Mouse (Mus musculus) skeletal muscle tissue, adult 2 months (tissue): Measurements from ENCODE around the gene Cd2bp2.
"Not testable (repeated sequence)": the region's sequence is repeated elsewhere in the genome, so short reads cannot be mapped to it uniquely, and the experiment has no call there.

Experiments used
- DNase-seq: peaks from one replicate; pipeline ENCODE4 v3.0.0-alpha.2; 2012; ENCODE audit warnings: low read depth, low spot score

Cd2bp2 gene

GRCm38 (mm10) chr7:127190672-127191071, 5.2 kb downstream of the Cd2bp2 start:
- DNase-seq: no peak

- no peak for DNase-seq
Observed at GRCm38 (mm10) chr7:127188305-127189276, 7.3 kb downstream of the Cd2bp2 start.

GRCm38 (mm10) chr7:127187351-127187750, 8.5 kb downstream of the Cd2bp2 start:
- DNase-seq: no peak

- no peak for DNase-seq
Observed at GRCm38 (mm10) chr7:127185601-127186000, 10.2 kb downstream of the Cd2bp2 start.

- DNase-seq: no peak
Observed at GRCm38 (mm10) chr7:127184720-127185119, 11.1 kb downstream of the Cd2bp2 start.

GRCm38 (mm10) chr7:127183828-127184227, 12.0 kb downstream of the Cd2bp2 start:
- no peak for DNase-seq

GRCm38 (mm10) chr7:127183345-127183744, 12.5 kb downstream of the Cd2bp2 start:
- no peak for DNase-seq

- DNase-seq: not testable (repeated sequence)
Observed at GRCm38 (mm10) chr7:127181724-127182123, 14.1 kb downstream of the Cd2bp2 start.

- no peak for DNase-seq
Observed at GRCm38 (mm10) chr7:127180783-127181182, 15.1 kb downstream of the Cd2bp2 start.

- no peak for DNase-seq
Observed at GRCm38 (mm10) chr7:127176937-127177336, 18.9 kb downstream of the Cd2bp2 start.

GRCm38 (mm10) chr7:127166501-127166900, 29.3 kb downstream of the Cd2bp2 start:
- no peak for DNase-seq

GRCm38 (mm10) chr7:127165607-127166493, 30.0 kb downstream of the Cd2bp2 start:
- DNase-seq: no peak

- no peak for DNase-seq
Observed at GRCm38 (mm10) chr7:127164002-127164401, 31.8 kb downstream of the Cd2bp2 start.

- DNase-seq: no peak
Observed at GRCm38 (mm10) chr7:127162546-127162945, 33.3 kb downstream of the Cd2bp2 start.

GRCm38 (mm10) chr7:127157548-127157947, 38.3 kb downstream of the Cd2bp2 start:
- no peak for DNase-seq

- no peak for DNase-seq
Observed at GRCm38 (mm10) chr7:127153477-127153876, 42.4 kb downstream of the Cd2bp2 start.

- DNase-seq: no peak
Observed at GRCm38 (mm10) chr7:127152464-127152863, 43.4 kb downstream of the Cd2bp2 start.

- DNase-seq: no peak
Observed at GRCm38 (mm10) chr7:127147901-127148300, 47.9 kb downstream of the Cd2bp2 start.

GRCm38 (mm10) chr7:127146267-127146603, 49.6 kb downstream of the Cd2bp2 start:
- no peak for DNase-seq

GRCm38 (mm10) chr7:127145387-127146266, 50.2 kb downstream of the Cd2bp2 start:
- no peak for DNase-seq

- DNase-seq: no peak
Observed at GRCm38 (mm10) chr7:127144412-127144811, 51.4 kb downstream of the Cd2bp2 start.
